Mouse (Mus musculus): ENCODE measurements at regions not wholly inside any gene's neighbourhood (a gene's known extent, or its start where the extent isn't known, plus 50 kb on each side); places are given as distances from the start of the nearest gene placed in this dataset.

DNA sequence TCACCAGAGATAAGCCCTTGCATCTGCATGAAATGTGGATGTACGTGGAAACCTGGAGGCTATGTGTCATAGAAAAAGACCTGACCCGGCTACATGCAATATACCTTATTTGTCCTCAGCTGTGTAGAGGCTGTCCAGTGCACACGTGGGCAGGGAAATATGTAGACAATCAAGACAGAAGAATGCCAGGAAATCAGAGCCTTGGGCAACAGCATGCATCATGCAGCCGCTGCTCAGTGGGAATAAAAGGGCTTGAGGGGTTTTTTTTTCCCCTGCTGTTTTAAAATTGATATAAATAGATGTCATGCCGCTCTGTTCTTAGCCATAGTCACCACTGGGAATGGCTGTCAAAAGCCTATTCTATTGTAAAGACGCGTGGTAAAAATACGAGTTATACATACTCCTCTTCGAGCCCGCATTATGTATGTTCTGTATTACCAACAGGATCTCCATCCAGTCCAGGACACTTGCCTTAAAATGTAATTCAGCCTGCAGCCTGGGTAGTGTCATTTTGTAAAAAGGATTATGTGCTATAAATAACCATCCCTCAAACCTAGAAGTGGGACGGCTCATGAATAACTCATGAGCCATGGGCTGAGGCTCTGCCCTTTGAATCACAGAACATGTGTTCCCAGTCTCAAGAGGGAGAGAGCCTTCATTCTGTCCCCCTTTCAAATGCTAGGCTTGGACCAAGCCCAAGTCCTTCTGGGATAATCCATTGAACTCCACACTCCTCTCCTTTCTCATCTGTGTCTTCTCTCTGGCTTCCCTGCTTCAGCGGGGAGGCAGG lies 74.4 kb upstream of the Pitrm1 start:
- TF ChIP-seq EP300 (IDR thresholded peaks at IDR 0.05; ENCODE audit: low read depth): no peak
- no peak for TF ChIP-seq CTCF (IDR thresholded peaks at IDR 0.05; ENCODE audit: low read depth)

Data from liver, embryonic 14.5 days (tissue).